Mouse (Mus musculus) liver, adult 2 months (tissue): ENCODE results near the gene Cyp27b1. TPM values are rescaled to one million over a fixed set of nuclear protein-coding genes. Genes with fewer than 3 reads are reported as not detected.

Experiments
- DNase-seq: peaks from one replicate; pipeline ENCODE4 v3.0.0-alpha.2; 2011; ENCODE audit warnings: low read depth, low spot score; ENCODE audit errors: extremely low read depth
- H3K27ac ChIP-seq: fragments of 200-500 bp; replicated peaks from 2 replicates; pipeline ENCODE4 v1.5.1; 2012; ENCODE audit warnings: low read depth, mild to moderate bottlenecking, control low read depth, inconsistent platforms, low read length; ENCODE audit not compliant: insufficient read depth
- H3K27me3 ChIP-seq: fragments of 200-500 bp; 2 replicates; pipeline ENCODE4 v1.6.1; 2012; ENCODE audit warnings: mild to moderate bottlenecking, moderate library complexity, low read length, inconsistent platforms; ENCODE audit not compliant: control insufficient read depth, insufficient read depth
- H3K36me3 ChIP-seq: fragments of 200-500 bp; 2 replicates; pipeline ENCODE4 v1.6.1; 2012; ENCODE audit warnings: low read length, inconsistent platforms; ENCODE audit not compliant: control insufficient read depth, insufficient read depth
- H3K4me1 ChIP-seq: fragments of 200-500 bp; 2 replicates; pipeline ENCODE4 v1.6.1; 2011; ENCODE audit warnings: low read length; ENCODE audit not compliant: control insufficient read depth, insufficient read depth
- H3K4me3 ChIP-seq: fragments of 200-500 bp; 2 replicates; pipeline ENCODE4 v1.5.1; 2011; ENCODE audit warnings: low read depth, mild to moderate bottlenecking, control low read depth, low read length, moderate library complexity; ENCODE audit not compliant: insufficient read depth
- H3K79me2 ChIP-seq: fragments of 200-500 bp; 2 replicates; pipeline ENCODE4 v1.6.1; 2012; ENCODE audit warnings: inconsistent platforms, mild to moderate bottlenecking, low read length, moderate library complexity; ENCODE audit not compliant: control insufficient read depth, insufficient read depth
- H3K9ac ChIP-seq: fragments of 200-500 bp; 2 replicates; pipeline ENCODE4 v1.6.1; 2012; ENCODE audit warnings: low read depth, mild to moderate bottlenecking, control low read depth, inconsistent platforms, low read length
- CTCF ChIP-seq: fragments of 200-500 bp; IDR thresholded peaks from 2 replicates; pipeline ENCODE4 v1.5.1; 2011; ENCODE audit warnings: low read depth, low read length, control low read depth
- POLR2A ChIP-seq: fragments of 200-500 bp; IDR thresholded peaks from 2 replicates; pipeline ENCODE4 v1.6.1; 2011; ENCODE audit warnings: low read length, control low read depth; ENCODE audit not compliant: insufficient read depth; ENCODE audit errors: extremely low read depth
- WGBS: fragments of 180-500 bp; shearing (Covaris S2); methylation state at CpG from one replicate; pipeline ENCODE4 v1.1.7; 2018; 5-methylcytosine and 5-hydroxymethylcytosine counted together
- polyA plus RNA-seq: library from polyadenylated mRNA; depleted of rRNA; stranded (reverse); fragments of >200 nt; gene quantifications from 2 replicates; pipeline ENCODE4 v1.2.3, GENCODE M21; 2012
- total RNA-seq: library from RNA; depleted of rRNA; stranded (reverse); fragments of >200 nt; gene quantifications from 2 replicates; pipeline ENCODE4 v1.2.3, GENCODE M21; 2014

Gene Cyp27b1
- total and polyA plus RNA-seq, 2 experiments = 0.05 TPM; not detected in 1

- Histone ChIP-seq H3K36me3 (no peaks in the 10 kb centered on the region), H3K79me2 (no peaks in the 10 kb centered on the region; the same call in 1 of the 2 replicates), H3K4me1 (peaks cover 12% of the 10 kb centered on the region; the same call in 1 of the 2 replicates), H3K27me3 (no peaks in the 10 kb centered on the region), H3K4me3 (no peak overlapping the region), H3K27ac (no peak overlapping the region), H3K9ac (no peak overlapping the region)
- TF ChIP-seq POLR2A (no peak), CTCF (no peak)
- 88% methylated on average over 1 of the region's 1 CpGs for WGBS
- DNase-seq = no peak
These were observed 25.9 kb downstream of the Cyp27b1 start for GRCm38 (mm10) chr10:127073981-127074380.

DNA sequence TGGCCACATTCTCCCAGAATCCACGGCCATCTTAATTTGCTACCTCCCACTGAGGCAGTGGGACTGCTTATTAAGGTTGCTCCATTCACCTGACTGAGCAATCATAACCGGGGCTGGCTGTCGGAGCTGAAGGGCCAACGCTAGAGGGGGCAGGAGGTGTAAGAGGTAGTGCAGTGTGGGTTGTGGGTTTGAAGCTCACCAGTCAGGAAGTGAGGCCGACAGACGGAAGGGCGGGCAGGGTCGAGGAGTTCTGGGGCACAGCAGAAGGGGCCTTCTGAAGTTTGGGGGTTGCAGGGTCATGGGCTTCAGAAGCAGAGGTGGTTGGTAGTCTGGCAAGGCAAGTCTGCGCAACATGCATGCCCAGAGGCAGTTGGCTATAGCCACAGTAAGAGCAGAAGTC is 27.0 kb downstream of the Cyp27b1 start, which contains the start of gene Agap2:
TSS of gene Agap2 (plus strand) at position 205 of the 400 bp plus-strand sequence.
- Histone ChIP-seq H3K9ac (no peak within 1 kb of the TSS), H3K4me1 (peaks cover 13% of the 10 kb centered on the region; the same call in 1 of the 2 replicates), H3K79me2 (no peaks in the 10 kb centered on the region; the same call in 1 of the 2 replicates), H3K27ac (no peak within 1 kb of the TSS), H3K27me3 (no peaks in the 10 kb centered on the region), H3K4me3 (no peak within 1 kb of the TSS; the same call in 1 of the 2 replicates), H3K36me3 (no peaks in the 10 kb centered on the region)
- TF ChIP-seq CTCF (peak; percentile 17; the same call in 1 of the 2 replicates), POLR2A (no peak)
- no peak for DNase-seq
- 77% methylated on average over 9 of the region's 9 CpGs for WGBS

DNA sequence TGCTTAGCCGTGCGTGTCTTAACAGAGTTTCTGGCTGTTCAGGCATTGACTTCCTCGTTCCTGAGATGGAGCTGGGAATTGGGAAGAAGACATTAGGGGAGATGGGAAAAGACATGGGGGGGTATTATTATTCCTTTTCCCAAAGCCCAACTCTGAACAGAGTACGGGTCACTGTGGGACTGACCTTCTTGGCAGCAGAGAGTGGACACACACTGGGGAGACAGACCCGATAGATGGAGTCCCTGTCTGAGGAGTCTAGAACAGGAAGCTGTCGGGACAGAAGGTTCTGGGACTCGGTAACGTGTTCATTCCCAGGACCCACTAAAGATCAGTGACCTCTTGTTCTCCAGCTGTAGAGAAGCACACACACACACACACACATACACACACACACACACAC is 27.6 kb downstream of the Cyp27b1 start:
- Histone ChIP-seq H3K9ac (no peak overlapping the region), H3K27ac (no peak overlapping the region), H3K4me1 (peaks cover 15% of the 10 kb centered on the region), H3K79me2 (no peaks in the 10 kb centered on the region; the same call in 1 of the 2 replicates), H3K36me3 (no peaks in the 10 kb centered on the region), H3K27me3 (no peaks in the 10 kb centered on the region), H3K4me3 (no peak overlapping the region)
- 73% methylated on average over 8 of the region's 8 CpGs for WGBS
- TF ChIP-seq CTCF (no peak), POLR2A (no peak)
- DNase-seq = no peak

DNA sequence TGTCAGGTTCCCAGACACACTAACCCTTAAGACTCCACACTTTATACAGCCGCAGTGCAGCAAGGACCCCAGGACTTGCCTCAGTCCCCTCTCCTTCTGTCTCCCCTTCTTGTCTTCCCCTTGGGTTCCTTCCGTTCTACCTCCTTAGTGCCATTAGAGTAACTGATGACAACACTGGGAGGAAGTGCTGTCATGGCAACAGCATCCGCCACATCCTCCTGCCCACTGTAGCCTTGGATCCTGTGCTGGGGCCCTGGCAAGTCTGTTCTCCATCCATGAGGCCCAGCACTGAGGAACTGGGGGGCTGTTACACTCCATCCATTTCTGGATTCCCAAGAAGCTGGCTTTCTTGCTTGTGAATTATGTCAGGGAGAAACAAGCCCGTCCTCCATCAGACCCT is 28.0 kb downstream of the Cyp27b1 start:
- TF ChIP-seq POLR2A (no peak), CTCF (no peak)
- Histone ChIP-seq H3K79me2 (no peaks in the 10 kb centered on the region; the same call in 1 of the 2 replicates), H3K27ac (no peak overlapping the region), H3K4me1 (peaks cover 17% of the 10 kb centered on the region), H3K27me3 (no peaks in the 10 kb centered on the region), H3K36me3 (no peaks in the 10 kb centered on the region), H3K4me3 (no peak overlapping the region; the same call in 1 of the 2 replicates), H3K9ac (no peak overlapping the region)
- 83% methylated on average over 4 of the region's 4 CpGs for WGBS
- no peak for DNase-seq

GRCm38 (mm10) chr10:127077515-127077914 is 29.5 kb downstream of the Cyp27b1 start:
- no peak for TF ChIP-seq POLR2A
- TF ChIP-seq CTCF = no peak

GRCm38 (mm10) chr10:127078001-127078676 is 30.1 kb downstream of the Cyp27b1 start:
- 38% methylated on average over 12 of the region's 12 CpGs for WGBS
- Histone ChIP-seq H3K9ac (no peak overlapping the region), H3K4me3 (no peak overlapping the region), H3K4me1 (peaks cover 27% of the 10 kb centered on the region), H3K27ac (no peak overlapping the region), H3K36me3 (no peaks in the 10 kb centered on the region), H3K27me3 (no peaks in the 10 kb centered on the region), H3K79me2 (no peaks in the 10 kb centered on the region; the same call in 1 of the 2 replicates)
- TF ChIP-seq POLR2A (no peak), CTCF (no peak)
- DNase-seq = no peak

More at GRCm38 (mm10) chr10:127077515-127077914, 29.5 kb downstream of the Cyp27b1 start:
- Histone ChIP-seq H3K27ac (no peak overlapping the region), H3K79me2 (no peaks in the 10 kb centered on the region; the same call in 1 of the 2 replicates), H3K4me3 (no peak overlapping the region), H3K9ac (no peak overlapping the region), H3K4me1 (peaks cover 21% of the 10 kb centered on the region), H3K36me3 (no peaks in the 10 kb centered on the region), H3K27me3 (no peaks in the 10 kb centered on the region)
- DNase-seq = no peak
- WGBS = 60% methylated on average over 10 of the region's 10 CpGs
